Mouse (Mus musculus): Measurements from ENCODE around the gene Uaca. TPM values are rescaled to one million over a fixed set of nuclear protein-coding genes. Genes with fewer than 3 reads are reported as not detected.

Uaca gene
- polyA plus RNA-seq, 1 experiment from 2014 or later, result 32.4 TPM

Other genes with a start within 250 kb of the Uaca start
- 62.4 and 67.4 TPM in 2 replicates for gene Lrrc49, start 106.4 kb upstream of the Uaca start, polyA plus RNA-seq (2016; fragmentation: Nextera tagmentation; extraction: Ambion mirVana)
- gene Larp6, start 81.6 kb upstream of the Uaca start, polyA plus RNA-seq (2016; fragmentation: Nextera tagmentation; extraction: Ambion mirVana), result 2.2 and 3.0 TPM in 2 replicates